Mouse (Mus musculus) hindbrain, embryonic 14.5 days (tissue): ENCODE measurements around the gene Alkal2. TPM values are rescaled to one million over a fixed set of nuclear protein-coding genes. Genes with fewer than 3 reads are reported as not detected.

Source experiments
- ATAC-seq: fragments of 200-750 bp; cut with Nextera tagmentation; 2 replicates; pipeline ENCODE4 v1.8.0; 2017; ENCODE audit warnings: moderate number of reproducible peaks, mild to moderate bottlenecking, moderate TSS enrichment, moderate library complexity; ENCODE audit not compliant: low FRiP score
- DNase-seq: peaks from one replicate; pipeline ENCODE4 v3.0.0-alpha.2; 2015; ENCODE audit warnings: low spot score
- H3K27ac ChIP-seq: fragments of 300-500 bp; sonication (generic); 2 replicates; pipeline ENCODE4 v1.5.1; 2014; ENCODE audit warnings: mild to moderate bottlenecking, moderate library complexity
- H3K27me3 ChIP-seq: fragments of 300-500 bp; sonication (generic); 2 replicates; pipeline ENCODE4 v1.6.1; 2014; ENCODE audit warnings: mild to moderate bottlenecking, low read length, mixed read lengths; ENCODE audit not compliant: control insufficient read depth, insufficient read depth
- H3K36me3 ChIP-seq: fragments of 300-500 bp; sonication (generic); replicated peaks from 2 replicates; pipeline ENCODE4 v1.6.1; 2014; ENCODE audit not compliant: control insufficient read depth, insufficient read depth
- H3K4me1 ChIP-seq: fragments of 300-500 bp; sonication (generic); replicated peaks from 2 replicates; pipeline ENCODE4 v1.6.1; 2014; ENCODE audit warnings: antibody characterized with exemption, low read length, mixed read lengths; ENCODE audit not compliant: control insufficient read depth, insufficient read depth
- H3K4me2 ChIP-seq: fragments of 300-500 bp; sonication (generic); replicated peaks from 2 replicates; pipeline ENCODE4 v1.6.1; 2014; ENCODE audit warnings: mild to moderate bottlenecking, moderate library complexity
- H3K4me3 ChIP-seq: fragments of 300-500 bp; sonication (generic); replicated peaks from 2 replicates; pipeline ENCODE4 v1.5.1; 2014; ENCODE audit warnings: mild to moderate bottlenecking, low read length
- H3K9ac ChIP-seq: fragments of 300-500 bp; sonication (generic); 2 replicates; pipeline ENCODE4 v1.6.1; 2014
- H3K9me3 ChIP-seq: fragments of 300-500 bp; sonication (generic); 2 replicates; pipeline ENCODE4 v1.6.1; 2016; ENCODE audit warnings: low read length; ENCODE audit not compliant: control insufficient read depth
- WGBS: fragments of 180-500 bp; shearing (Covaris S2); extraction: QIAGEN DNeasy Blood & Tissue Kit; methylation state at CpG from one replicate; pipeline ENCODE4 v1.1.7; 2014; 5-methylcytosine and 5-hydroxymethylcytosine counted together
- polyA plus RNA-seq: library from polyadenylated mRNA; unstranded; fragments of >200 nt; fragmentation: Nextera tagmentation; extraction: Ambion mirVana; gene quantifications from 2 replicates; pipeline ENCODE4 v1.2.1, GENCODE M21; 2014

Alkal2 gene
- polyA plus RNA-seq, 1 experiment from 2014 or later, result 0.83 TPM

DNA sequence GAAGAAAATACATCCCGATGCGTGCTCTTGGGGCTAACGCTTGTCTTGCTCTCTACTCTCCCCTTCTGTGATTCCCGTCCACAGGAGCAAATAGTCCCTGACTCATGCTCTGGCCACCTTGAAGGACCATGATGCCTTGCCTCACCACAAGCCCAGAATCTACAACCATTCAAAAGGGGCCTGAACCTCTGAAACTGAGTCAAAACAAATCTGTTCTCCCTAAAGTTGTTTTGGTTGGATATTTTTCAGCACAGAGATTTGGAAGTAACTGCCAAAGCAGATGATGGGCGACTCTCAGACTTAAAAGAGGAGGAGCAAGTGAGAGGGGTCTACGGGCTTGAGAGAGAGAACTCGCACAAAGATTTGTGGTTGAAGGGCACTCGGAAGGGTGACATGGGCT lies 26.7 kb downstream of the Alkal2 start:
- Histone ChIP-seq H3K4me3 (peak overlapping the region; percentile 57), H3K9ac (peak overlapping the region; percentile 77), H3K27ac (peak overlapping the region; percentile 9; the same call in 1 of the 2 replicates), H3K27me3 (no peaks in the 10 kb centered on the region), H3K4me2 (peak overlapping the region; percentile 89), H3K4me1 (peaks cover 24% of the 10 kb centered on the region), H3K9me3 (peaks cover 1% of the 10 kb centered on the region; the same call in 1 of the 2 replicates), H3K36me3 (no peaks in the 10 kb centered on the region)
- ATAC-seq, result no peak
- DNase-seq, result no peak
- 17% methylated on average over 8 of the region's 8 CpGs for WGBS

DNA sequence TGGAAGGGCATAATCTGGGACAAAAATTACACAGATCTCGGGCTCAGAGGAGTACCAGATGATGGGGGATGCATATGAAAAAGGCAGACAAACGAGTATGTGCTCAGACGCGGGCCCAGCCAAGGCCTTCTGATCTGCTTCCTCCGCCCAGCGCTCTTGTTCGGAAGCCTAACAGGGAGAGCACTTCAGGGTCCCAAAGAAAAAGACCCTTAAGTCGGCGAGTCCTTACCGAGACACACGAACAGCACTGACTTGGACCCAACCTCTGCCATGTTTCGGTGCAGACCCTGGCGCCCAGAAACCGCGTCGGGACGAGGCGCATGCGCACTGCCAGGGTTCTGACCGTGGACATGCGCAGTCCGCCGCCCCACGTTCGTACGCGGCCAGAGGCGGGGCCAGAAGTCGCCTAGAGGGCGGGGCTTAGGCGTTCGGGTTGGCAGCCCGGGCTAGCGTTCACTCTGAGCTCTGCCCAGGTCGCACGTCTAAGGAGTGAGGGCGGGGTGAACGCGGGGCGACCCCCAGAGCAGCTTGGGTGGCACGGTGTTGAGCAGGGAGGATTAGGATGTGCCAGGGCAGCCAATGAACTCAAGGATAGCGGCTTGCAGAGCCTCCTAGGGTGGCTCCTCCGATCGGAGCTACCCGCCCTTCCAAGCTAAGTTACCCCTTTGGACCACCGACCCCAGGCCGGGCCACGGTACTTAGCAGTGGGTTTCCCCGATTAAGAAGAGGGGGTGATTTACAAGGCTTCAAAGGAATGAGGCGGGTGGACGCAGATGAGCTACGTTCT lies 27.3 kb downstream of the Alkal2 start, which contains the start of the genes Acp1 and Sh3yl1:
Acp1 (minus strand) TSS at position 329 of the 787 bp plus-strand sequence.
Sh3yl1 (plus strand) TSS at position 408 of the 787 bp plus-strand sequence.
- peaks cover 7% of the 10 kb centered on the region; the same call in 1 of the 2 replicates for H3K9me3 ChIP-seq
- H3K9ac ChIP-seq, result peak within 1 kb of the TSS; percentile 77
- peaks cover 24% of the 10 kb centered on the region for H3K4me1 ChIP-seq
- peak; percentile 98 for ATAC-seq
- WGBS, result under 1% methylated on average over 52 of the region's 52 CpGs
- no peaks in the 10 kb centered on the region for H3K27me3 ChIP-seq
- peak within 1 kb of the TSS; percentile 57 for H3K4me3 ChIP-seq
- peak; percentile 95 for DNase-seq
- H3K27ac ChIP-seq, result peak within 1 kb of the TSS; percentile 55
- no peaks in the 10 kb centered on the region for H3K36me3 ChIP-seq
- peak within 1 kb of the TSS; percentile 89 for H3K4me2 ChIP-seq

DNA sequence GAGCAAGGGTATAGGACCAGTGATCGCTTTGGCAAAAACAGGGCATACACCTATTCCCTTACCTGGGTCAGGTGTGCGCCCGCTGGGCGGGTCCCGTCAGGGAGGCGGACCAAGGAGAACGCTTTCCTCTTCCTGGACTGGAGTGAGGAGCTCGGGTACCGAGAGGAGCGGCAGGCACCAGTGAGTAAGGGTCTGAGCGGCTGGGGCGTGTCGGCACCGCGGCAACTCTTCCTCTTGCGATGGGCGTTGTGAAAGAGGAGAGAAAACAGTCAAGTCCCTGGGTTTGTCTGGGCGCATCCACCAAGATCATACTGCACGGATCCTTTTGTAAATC lies 27.9 kb downstream of the Alkal2 start:
- peaks cover 24% of the 10 kb centered on the region for H3K4me1 ChIP-seq
- H3K9ac ChIP-seq, result peak overlapping the region; percentile 77
- no peaks in the 10 kb centered on the region for H3K27me3 ChIP-seq
- WGBS, result 0% methylated on average over 19 of the region's 19 CpGs
- H3K4me2 ChIP-seq, result peak overlapping the region; percentile 89
- peak overlapping the region; percentile 11; the same call in 1 of the 2 replicates for H3K27ac ChIP-seq
- no peak; the same call in 1 of the 2 replicates for ATAC-seq
- H3K36me3 ChIP-seq, result no peaks in the 10 kb centered on the region
- DNase-seq, result peak; percentile 46
- peaks cover 10% of the 10 kb centered on the region; the same call in 1 of the 2 replicates for H3K9me3 ChIP-seq
- peak overlapping the region; percentile 57 for H3K4me3 ChIP-seq

DNA sequence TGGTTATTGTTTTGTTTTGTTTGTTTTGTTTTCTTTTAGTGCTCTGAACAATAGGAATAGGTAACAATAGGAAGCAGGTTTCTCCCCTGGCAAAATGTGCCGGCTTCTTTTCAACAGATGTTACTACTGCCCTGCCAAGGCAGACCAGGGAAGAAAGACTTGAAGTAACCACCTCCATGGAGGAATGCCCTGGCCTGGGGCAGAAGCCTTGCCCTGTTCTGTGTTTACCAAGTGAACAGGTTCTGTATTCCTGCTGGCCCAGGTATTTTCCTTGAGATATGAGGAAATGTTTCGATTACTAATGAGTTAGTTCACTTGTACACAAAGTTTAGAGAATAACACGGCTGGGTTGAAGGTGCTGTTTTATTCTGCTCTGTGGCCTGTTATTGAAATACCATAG lies 28.7 kb downstream of the Alkal2 start:
- Histone ChIP-seq H3K27me3 (no peaks in the 10 kb centered on the region), H3K9me3 (peaks cover 10% of the 10 kb centered on the region; the same call in 1 of the 2 replicates), H3K36me3 (no peaks in the 10 kb centered on the region), H3K27ac (no peak overlapping the region), H3K4me1 (peaks cover 24% of the 10 kb centered on the region), H3K4me2 (peak overlapping the region; percentile 89), H3K9ac (peak overlapping the region; percentile 77; the same call in 1 of the 2 replicates), H3K4me3 (peak overlapping the region; percentile 57)
- ATAC-seq, result no peak
- 54% methylated on average over 3 of the region's 3 CpGs for WGBS
- no peak for DNase-seq

DNA sequence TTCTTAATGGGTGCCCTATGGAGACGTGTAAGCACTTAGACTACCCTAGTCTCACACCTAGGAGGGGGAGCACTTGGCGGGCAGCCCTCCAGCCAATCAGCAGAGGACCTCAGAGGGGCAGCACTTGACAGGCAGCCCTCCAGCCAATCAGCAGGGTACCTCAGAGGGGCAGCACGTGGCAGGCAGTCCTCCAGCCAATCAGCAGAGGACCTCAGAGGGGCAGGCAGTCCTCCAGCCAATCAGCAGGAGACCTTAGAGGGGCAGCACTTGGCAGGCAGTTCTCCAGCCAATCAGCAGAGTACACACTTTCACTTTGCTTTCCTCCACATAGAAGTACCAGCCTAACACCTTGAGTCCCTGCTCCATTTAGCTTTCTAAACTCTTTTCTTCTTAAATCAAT lies 38.3 kb downstream of the Alkal2 start:
- no peaks in the 10 kb centered on the region for H3K4me1 ChIP-seq
- no peaks in the 10 kb centered on the region for H3K27me3 ChIP-seq
- DNase-seq (no peak), ATAC-seq (no peak)
- peaks cover 25% of the 10 kb centered on the region for H3K36me3 ChIP-seq
- no peak overlapping the region for H3K27ac ChIP-seq
- no peak overlapping the region for H3K4me2 ChIP-seq
- H3K9ac ChIP-seq, result no peak overlapping the region
- no peaks in the 10 kb centered on the region for H3K9me3 ChIP-seq
- no peak overlapping the region for H3K4me3 ChIP-seq
- WGBS, result 76% methylated on average over 3 of the region's 3 CpGs

DNA sequence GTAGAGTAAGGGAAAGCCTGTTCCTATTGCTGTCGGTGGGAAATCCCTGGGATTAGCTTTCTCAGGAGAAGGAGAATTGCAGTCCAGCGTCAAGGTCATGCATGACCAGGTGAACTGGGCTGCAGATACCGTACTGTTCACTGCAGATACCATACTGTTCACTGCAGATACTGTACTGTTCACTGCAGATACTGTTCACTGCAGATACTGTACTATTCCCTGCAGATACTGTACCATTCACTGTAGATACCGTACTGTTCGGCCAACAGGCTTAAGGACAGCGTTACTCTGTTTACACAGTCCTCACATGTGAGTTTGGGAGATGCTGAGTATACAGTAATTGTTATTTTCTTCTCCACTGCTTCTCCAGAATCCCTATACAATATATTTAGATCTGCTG lies 44.1 kb downstream of the Alkal2 start:
- H3K4me1 ChIP-seq, result no peaks in the 10 kb centered on the region
- no peak overlapping the region for H3K4me3 ChIP-seq
- peaks cover 25% of the 10 kb centered on the region for H3K36me3 ChIP-seq
- no peak overlapping the region for H3K27ac ChIP-seq
- no peak overlapping the region for H3K9ac ChIP-seq
- H3K27me3 ChIP-seq, result no peaks in the 10 kb centered on the region
- no peak for DNase-seq
- H3K9me3 ChIP-seq, result no peaks in the 10 kb centered on the region
- WGBS, result 89% methylated on average over 6 of the region's 6 CpGs
- H3K4me2 ChIP-seq, result no peak overlapping the region
- no peak for ATAC-seq

DNA sequence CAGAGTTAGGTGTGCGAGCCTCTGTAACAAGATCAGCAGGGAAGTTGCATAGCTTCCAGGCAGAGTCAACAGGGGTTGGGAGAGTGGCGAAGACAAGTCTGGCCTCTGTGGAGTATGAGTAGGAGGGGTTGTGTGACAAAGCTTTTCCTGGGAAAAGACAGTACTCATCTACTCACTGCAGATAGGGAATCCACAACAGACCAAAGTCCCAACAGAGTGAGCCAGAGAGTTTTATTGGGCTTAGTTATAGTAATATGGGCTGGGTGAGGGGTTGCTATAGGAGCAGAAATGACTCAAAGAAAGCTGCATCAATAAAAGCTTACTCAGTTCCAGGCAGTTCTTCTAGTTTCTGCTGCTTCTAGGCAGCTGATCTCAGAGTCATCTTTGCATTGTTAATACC lies 49.2 kb downstream of the Alkal2 start:
- WGBS, result 86% methylated on average over 2 of the region's 2 CpGs
- peaks cover under 1% of the 10 kb centered on the region; the same call in 1 of the 2 replicates for H3K36me3 ChIP-seq
- no peak overlapping the region for H3K4me2 ChIP-seq
- no peak overlapping the region for H3K4me3 ChIP-seq
- DNase-seq (no peak), ATAC-seq (no peak)
- H3K4me1 ChIP-seq, result no peaks in the 10 kb centered on the region
- H3K27me3 ChIP-seq, result no peaks in the 10 kb centered on the region
- no peak overlapping the region for H3K27ac ChIP-seq
- H3K9me3 ChIP-seq, result no peaks in the 10 kb centered on the region
- H3K9ac ChIP-seq, result no peak overlapping the region

DNA sequence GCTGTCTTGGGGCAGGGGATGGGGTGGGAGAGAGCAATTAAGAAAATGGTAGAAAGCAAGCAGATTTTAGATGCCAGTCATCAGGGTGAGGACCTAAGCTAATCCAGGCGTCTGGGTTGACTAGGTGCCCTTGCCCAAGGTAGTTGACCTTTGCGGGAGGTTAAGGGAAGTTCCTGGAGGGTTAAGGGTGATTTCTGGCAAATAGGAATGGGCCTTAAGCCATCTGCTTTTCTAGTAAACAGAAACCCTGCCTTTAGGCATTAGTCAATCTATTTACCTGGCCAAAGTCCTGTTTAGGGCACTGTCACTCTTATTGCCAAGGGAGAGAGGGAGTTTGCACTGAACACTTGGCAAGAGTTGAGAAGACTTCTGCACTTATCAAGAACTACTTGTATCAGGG lies 52.8 kb downstream of the Alkal2 start:
- no peak for ATAC-seq
- 80% methylated on average over 2 of the region's 2 CpGs for WGBS
- H3K4me2 ChIP-seq, result no peak overlapping the region

More for the DNA sequence above, 52.8 kb downstream of the Alkal2 start:
- no peaks in the 10 kb centered on the region for H3K9me3 ChIP-seq
- H3K4me3 ChIP-seq, result no peak overlapping the region
- no peak for DNase-seq
- peaks cover 30% of the 10 kb centered on the region for H3K36me3 ChIP-seq
- H3K27me3 ChIP-seq, result no peaks in the 10 kb centered on the region
- no peak overlapping the region for H3K9ac ChIP-seq
- no peak overlapping the region for H3K27ac ChIP-seq
- H3K4me1 ChIP-seq, result no peaks in the 10 kb centered on the region
